Mouse (Mus musculus) limb, embryonic 10.5 days (tissue): Measurements from ENCODE around the gene Olfr763. TPM values are rescaled to one million over a fixed set of nuclear protein-coding genes. Genes with fewer than 3 reads are reported as not detected.
"Not testable (repeated sequence)": the region's sequence is repeated elsewhere in the genome, so short reads cannot be mapped to it uniquely, and the experiment has no call there.

ENCODE experiments used
- DNase-seq: peaks from one replicate; pipeline ENCODE4 v3.0.0-alpha.2; 2017; ENCODE audit warnings: low spot score
- H3K27ac ChIP-seq: fragments of 300-500 bp; sonication (generic); 2 replicates; pipeline ENCODE4 v1.5.1; 2016; ENCODE audit warnings: mild to moderate bottlenecking
- H3K27me3 ChIP-seq: fragments of 300-500 bp; sonication (generic); 2 replicates; pipeline ENCODE4 v1.6.1; 2016; ENCODE audit warnings: low read depth, mild to moderate bottlenecking; ENCODE audit not compliant: poor library complexity, severe bottlenecking
- H3K36me3 ChIP-seq: fragments of 300-500 bp; sonication (generic); 2 replicates; pipeline ENCODE4 v1.6.1; 2016; ENCODE audit warnings: mild to moderate bottlenecking, moderate library complexity
- H3K4me1 ChIP-seq: fragments of 300-500 bp; sonication (generic); 2 replicates; pipeline ENCODE4 v1.6.1; 2016
- H3K4me3 ChIP-seq: fragments of 300-500 bp; sonication (generic); 2 replicates; pipeline ENCODE4 v1.5.1; 2016; ENCODE audit warnings: mild to moderate bottlenecking, moderate library complexity
- H3K9me3 ChIP-seq: fragments of 300-500 bp; sonication (generic); replicated peaks from 2 replicates; pipeline ENCODE4 v1.6.1; 2016; ENCODE audit warnings: mild to moderate bottlenecking
- WGBS: fragments of 180-500 bp; shearing (Covaris S2); methylation state at CpG from one replicate; pipeline ENCODE4 v1.1.7; 2016; 5-methylcytosine and 5-hydroxymethylcytosine counted together
- polyA plus RNA-seq: library from polyadenylated mRNA; unstranded; fragments of >200 nt; fragmentation: Nextera tagmentation; extraction: Ambion mirVana; gene quantifications from 2 replicates; pipeline ENCODE4 v1.2.1, GENCODE M21; 2016

Gene Olfr763
- polyA plus RNA-seq, 1 experiment from 2014 or later = not detected

DNA sequence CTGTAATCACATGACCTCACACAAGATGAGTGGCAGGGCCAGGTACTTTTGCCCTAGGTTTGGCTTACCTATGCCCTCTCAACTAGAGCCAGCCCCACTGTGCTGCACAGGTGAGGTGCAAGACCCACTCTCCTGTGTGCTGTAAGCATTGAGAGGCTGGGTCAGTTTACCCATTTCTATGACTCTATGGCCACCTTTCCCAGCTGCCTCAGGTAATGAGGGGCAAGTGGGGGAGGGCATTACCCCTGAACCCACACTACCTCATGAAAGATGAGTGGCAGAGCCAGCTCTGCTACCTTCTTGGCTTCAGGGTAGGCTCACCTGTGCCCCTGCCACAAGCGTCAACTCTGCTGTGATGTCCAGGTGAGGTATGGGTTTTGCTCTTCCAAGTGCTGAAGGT lies 14.8 kb upstream of the Olfr763 start:
- 94% methylated on average over 1 of the region's 1 CpGs for WGBS
- no peaks in the 10 kb centered on the region for H3K27me3 ChIP-seq
- no peaks in the 10 kb centered on the region for H3K4me1 ChIP-seq
- no peaks in the 10 kb centered on the region for H3K9me3 ChIP-seq
- no peak for DNase-seq
- H3K4me3 ChIP-seq = no peak overlapping the region
- H3K27ac ChIP-seq = no peak overlapping the region
- no peaks in the 10 kb centered on the region for H3K36me3 ChIP-seq

DNA sequence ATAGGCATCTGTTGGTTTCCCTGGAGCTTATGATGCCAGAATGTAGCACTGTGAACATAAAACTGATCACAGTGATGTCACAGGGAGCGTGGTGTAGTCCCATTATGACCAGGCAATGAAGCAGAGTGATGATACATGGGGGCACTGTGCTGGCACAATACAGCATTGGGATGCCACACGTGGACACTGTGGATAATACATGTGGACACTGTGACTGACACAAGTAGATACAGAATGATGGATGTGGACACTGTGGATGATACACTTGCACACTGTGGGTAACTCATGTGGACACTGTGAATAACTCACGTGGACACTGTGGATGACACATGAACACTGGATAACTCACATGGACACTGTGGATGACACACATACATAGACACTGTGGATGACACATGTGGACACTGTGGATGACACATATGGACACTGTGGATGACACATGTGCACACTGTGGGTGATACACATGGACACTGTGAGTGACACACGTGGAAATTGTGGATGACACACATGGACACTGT lies 14.0 kb upstream of the Olfr763 start:
- Histone ChIP-seq H3K9me3 (no peaks in the 10 kb centered on the region), H3K27me3 (no peaks in the 10 kb centered on the region), H3K36me3 (no peaks in the 10 kb centered on the region), H3K27ac (no peak overlapping the region), H3K4me3 (no peak overlapping the region), H3K4me1 (no peaks in the 10 kb centered on the region)
- no peak for DNase-seq
- WGBS = 83% methylated on average over 4 of the region's 4 CpGs

DNA sequence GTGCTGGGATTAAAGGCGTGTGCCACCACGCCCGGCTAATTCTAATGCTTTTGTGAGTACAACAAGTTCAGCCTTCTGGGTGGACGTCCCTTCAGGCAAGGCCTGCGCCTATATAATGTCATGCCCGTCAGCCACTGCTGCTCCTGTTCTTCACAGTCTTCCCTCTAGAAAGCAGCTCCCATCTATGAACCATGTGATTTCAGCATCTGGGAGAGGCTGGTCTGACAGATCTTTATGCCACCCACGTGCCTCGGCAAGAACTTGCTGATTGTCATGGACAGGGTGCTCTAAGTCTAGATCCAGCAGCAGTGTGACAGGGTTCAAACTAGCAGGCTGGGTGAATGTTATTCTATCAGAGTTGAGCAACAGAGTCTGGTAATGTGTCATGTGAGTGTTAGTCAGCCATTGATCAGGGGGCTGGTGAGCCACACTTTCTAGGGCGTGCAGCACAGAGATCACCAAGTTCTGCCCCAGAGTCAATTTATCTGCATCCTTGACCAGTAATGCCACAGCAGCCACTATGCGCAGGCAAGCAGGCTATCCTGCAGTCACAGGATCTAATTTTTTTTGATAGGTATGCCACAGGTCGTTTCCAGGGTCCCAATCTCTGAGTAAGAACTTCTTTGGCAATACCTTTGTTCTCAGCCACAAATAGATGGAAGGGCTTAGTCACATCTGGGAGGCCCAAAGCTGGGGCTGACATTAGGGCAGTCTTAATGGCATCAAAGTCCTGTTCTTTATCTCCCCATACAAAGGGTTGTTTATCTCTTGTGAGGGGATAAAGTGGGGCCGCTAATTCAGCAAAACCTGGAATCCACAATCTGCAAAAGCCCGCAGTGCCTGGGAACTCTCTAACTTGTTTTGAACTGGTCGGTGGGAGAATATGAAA lies 6.3 kb upstream of the Olfr763 start:
- DNase-seq = peak; percentile 17
- H3K9me3 ChIP-seq = no peaks in the 10 kb centered on the region

DNA sequence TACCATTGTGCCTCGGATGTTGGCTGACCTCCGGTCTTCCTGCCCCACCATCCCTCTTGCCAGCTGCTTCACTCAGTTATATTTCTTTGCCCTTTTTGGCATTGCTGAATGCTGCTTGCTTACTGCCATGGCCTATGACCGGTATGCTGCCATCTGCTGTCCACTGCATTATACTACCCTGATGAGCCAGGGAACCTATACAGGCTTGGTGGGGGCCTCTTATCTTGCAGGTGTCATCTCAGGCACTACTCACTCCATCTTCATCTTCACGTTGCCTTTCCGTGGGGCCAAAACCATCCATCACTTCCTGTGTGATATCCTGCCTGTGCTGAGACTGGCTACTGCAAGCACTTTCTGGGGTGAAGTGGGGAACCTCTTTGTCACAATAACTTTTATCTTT lies 920 bp downstream of the Olfr763 start:
- H3K27ac ChIP-seq, DNase-seq, H3K36me3 ChIP-seq, H3K27me3 ChIP-seq, H3K4me3 ChIP-seq, H3K9me3 ChIP-seq, H3K4me1 ChIP-seq: not testable (repeated sequence)
- 68% methylated on average over 2 of the region's 5 CpGs for WGBS

More for the DNA sequence above, 6.3 kb upstream of the Olfr763 start:
- no peaks in the 10 kb centered on the region for H3K36me3 ChIP-seq
- H3K27ac ChIP-seq = no peak overlapping the region
- 84% methylated on average over 14 of the region's 14 CpGs for WGBS
- H3K4me3 ChIP-seq = no peak overlapping the region
- H3K4me1 ChIP-seq = no peaks in the 10 kb centered on the region
- no peaks in the 10 kb centered on the region for H3K27me3 ChIP-seq

DNA sequence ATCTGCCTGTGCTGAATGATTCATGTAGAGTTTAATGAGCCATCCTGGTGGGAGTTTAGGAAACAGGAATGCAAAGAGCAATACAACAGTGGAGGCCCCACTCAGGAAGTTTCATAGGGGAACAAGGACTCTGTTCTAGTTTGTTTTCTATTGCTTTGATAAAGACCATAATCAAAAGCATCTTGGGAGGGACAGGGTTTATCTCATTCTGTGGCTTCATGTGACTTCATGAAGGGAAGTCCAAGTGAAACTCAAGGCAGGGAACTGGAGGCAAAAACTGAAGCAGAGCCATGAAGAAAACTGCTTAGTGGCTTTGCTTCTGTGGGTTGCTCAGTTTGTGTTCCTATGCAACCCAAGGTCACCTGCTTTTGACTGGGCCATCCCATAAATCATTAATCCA lies 3.9 kb downstream of the Olfr763 start:
- DNase-seq = peak; percentile 9

DNA sequence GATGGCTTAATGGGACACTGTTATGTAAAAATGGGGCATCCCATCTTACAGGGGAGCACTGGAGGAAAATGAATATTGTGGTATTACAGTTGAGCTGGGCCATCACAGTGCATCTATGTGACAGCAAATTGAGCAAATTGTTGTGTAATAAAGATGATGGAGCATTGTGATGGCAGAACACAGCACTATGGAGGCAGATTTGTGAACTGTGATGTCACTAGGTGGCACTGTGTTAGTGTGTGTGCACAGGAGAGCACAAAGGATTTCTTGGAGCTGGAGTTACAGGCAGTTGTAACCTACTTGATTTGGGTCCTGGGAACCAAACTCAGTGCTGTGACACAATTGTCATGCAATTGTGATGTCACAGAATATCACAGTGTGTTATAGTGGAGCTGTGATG lies 12.7 kb downstream of the Olfr763 start:
- no peaks in the 10 kb centered on the region for H3K4me1 ChIP-seq
- no peaks in the 10 kb centered on the region for H3K27me3 ChIP-seq
- H3K36me3 ChIP-seq = no peaks in the 10 kb centered on the region
- no peaks in the 10 kb centered on the region for H3K9me3 ChIP-seq
- H3K4me3 ChIP-seq = no peak overlapping the region
- DNase-seq = no peak
- H3K27ac ChIP-seq = no peak overlapping the region

More for the DNA sequence above, 3.9 kb downstream of the Olfr763 start:
- Histone ChIP-seq H3K4me1 (no peaks in the 10 kb centered on the region), H3K27ac (no peak overlapping the region), H3K4me3 (no peak overlapping the region), H3K9me3 (no peaks in the 10 kb centered on the region), H3K36me3 (no peaks in the 10 kb centered on the region), H3K27me3 (no peaks in the 10 kb centered on the region)

DNA sequence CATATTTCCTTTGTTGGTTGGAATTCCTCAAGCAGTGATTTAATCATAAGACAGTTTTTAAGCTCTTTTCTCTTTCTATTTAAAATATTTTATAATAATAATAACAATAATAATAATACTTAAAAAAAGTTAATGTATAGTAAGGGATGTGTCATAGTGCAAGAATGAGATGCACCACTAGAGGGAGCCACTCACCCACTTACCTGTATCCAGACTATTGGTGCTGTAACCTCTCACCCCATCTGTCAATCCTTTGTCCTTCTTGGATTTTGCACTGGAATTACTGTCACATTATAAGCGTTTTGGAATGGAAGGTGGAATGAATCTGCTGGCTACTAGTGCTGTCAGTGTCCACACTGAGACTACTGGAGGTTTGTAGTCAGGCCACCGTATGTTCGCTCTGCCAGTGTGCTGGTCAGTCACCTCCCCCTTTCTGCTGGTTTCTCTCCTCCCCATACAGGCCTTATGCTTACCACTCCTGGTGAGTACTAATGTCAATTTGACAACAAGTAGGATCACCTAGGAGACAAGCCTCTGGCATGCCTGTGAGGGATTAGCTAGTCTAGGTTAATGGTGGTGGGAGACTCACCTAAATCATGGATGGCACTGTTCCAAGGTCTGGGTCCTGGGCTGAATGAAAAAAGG lies 15.5 kb downstream of the Olfr763 start:
- peak; percentile 72 for DNase-seq
- no peaks in the 10 kb centered on the region for H3K27me3 ChIP-seq

DNA sequence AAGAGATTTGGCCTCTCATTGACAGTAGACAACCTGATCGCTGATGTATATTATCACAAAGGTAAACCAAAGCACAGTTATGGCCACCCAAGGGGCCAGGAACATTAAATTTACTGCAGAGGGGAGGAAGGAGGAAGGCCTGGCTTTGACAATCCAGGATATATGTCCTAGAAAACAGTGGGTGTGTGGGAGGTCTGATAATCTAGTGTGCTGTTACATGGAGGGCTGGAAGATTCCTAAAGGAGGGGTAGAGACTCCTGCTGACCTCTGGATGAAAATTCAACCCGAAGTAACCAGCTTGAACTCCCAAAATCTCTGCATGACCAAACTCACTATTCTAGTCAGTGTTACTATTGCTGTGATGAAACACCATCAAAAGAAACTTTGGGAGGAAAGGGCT lies 17.8 kb downstream of the Olfr763 start:
- WGBS = 78% methylated on average over 2 of the region's 2 CpGs
- no peaks in the 10 kb centered on the region for H3K27me3 ChIP-seq

More for the DNA sequence above, 15.5 kb downstream of the Olfr763 start:
- no peak overlapping the region for H3K27ac ChIP-seq
- no peaks in the 10 kb centered on the region for H3K36me3 ChIP-seq
- H3K4me1 ChIP-seq = no peaks in the 10 kb centered on the region
- no peaks in the 10 kb centered on the region for H3K9me3 ChIP-seq
- 62% methylated on average over 3 of the region's 3 CpGs for WGBS
- no peak overlapping the region for H3K4me3 ChIP-seq

DNA sequence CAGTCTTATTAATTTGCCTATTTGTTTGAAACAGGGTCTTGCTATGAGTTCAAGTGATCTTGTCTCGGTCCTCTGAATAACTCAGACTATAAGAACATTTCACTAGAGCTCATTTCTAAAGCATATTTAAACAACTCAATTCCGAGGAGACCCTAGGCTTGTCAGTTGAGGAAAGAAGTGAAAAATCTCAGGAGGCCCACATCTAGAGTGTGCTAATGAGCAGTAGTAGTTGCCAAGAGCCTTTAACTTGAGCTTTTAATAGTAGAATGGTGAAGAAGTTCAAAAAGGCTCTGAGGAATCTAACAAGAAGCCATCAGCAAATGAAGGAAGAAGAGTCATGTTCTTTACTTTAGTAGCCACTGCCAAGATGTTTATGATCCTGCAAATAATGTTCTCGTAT lies 29.2 kb downstream of the Olfr763 start, which contains the start of gene Olfr764-ps1:
Olfr764-ps1 (minus strand) TSS at position 101 of the 400 bp plus-strand sequence.
- DNase-seq = no peak
- Histone ChIP-seq H3K4me1 (no peaks in the 10 kb centered on the region), H3K36me3 (no peaks in the 10 kb centered on the region), H3K4me3 (no peak within 1 kb of the TSS), H3K27ac (no peak within 1 kb of the TSS), H3K27me3 (no peaks in the 10 kb centered on the region), H3K9me3 (no peaks in the 10 kb centered on the region)
- 85% methylated on average over 3 of the region's 3 CpGs for WGBS

More for the DNA sequence above, 17.8 kb downstream of the Olfr763 start:
- no peaks in the 10 kb centered on the region for H3K4me1 ChIP-seq
- no peak overlapping the region for H3K27ac ChIP-seq
- no peak overlapping the region for H3K4me3 ChIP-seq
- DNase-seq = no peak
- no peaks in the 10 kb centered on the region for H3K9me3 ChIP-seq
- no peaks in the 10 kb centered on the region for H3K36me3 ChIP-seq

DNA sequence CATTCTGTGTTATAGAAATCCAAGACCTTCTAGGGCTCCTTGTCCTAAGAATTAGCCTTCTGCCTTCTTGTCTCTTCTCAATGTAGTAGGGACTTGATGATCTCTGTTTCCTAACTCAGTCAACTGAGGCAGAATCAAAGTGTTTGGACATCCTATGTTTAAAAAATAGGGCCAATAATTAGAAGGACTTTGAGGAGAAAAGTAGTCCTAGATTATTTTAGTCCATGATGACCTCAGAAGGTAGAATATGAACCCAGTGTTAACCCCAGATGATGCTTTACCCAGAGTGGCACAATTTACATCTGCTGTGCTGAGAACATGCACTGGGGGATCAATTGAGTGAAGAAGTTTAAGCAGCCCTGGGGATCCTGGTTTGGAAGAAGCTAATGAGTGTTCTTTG lies 39.3 kb downstream of the Olfr763 start, which contains the start of gene Olfr765:
Olfr765 (minus strand) TSS at position 101 of the 400 bp plus-strand sequence.
- not testable (repeated sequence) for DNase-seq, H3K27me3 ChIP-seq, H3K9me3 ChIP-seq, H3K4me1 ChIP-seq, H3K27ac ChIP-seq, H3K4me3 ChIP-seq, H3K36me3 ChIP-seq

Other genes with a start within 250 kb of the Olfr763 start
- gene Mmp19, start 219.9 kb upstream of the Olfr763 start, polyA plus RNA-seq = 0.21 and 0.30 TPM in 2 replicates
- 47.7 and 54.0 TPM in 2 replicates for gene Dnajc14, start 206.7 kb upstream of the Olfr763 start, polyA plus RNA-seq
- gene Tmem198b, start 206.4 kb upstream of the Olfr763 start, polyA plus RNA-seq = 14.8 and 19.8 TPM in 2 replicates
- gene Sarnp, start 193.5 kb upstream of the Olfr763 start, polyA plus RNA-seq = 245 and 250 TPM in 2 replicates
- gene Ormdl2, start 189.1 kb upstream of the Olfr763 start, polyA plus RNA-seq = 52.9 and 62.9 TPM in 2 replicates
- 16.2 TPM in 2 replicates for gene Gdf11, start 119.1 kb upstream of the Olfr763 start, polyA plus RNA-seq
- 430 and 439 TPM in 2 replicates for gene Cd63, start 109.8 kb upstream of the Olfr763 start, polyA plus RNA-seq
- 9.2 and 10.2 TPM in 2 replicates for gene Rdh5, start 87.9 kb upstream of the Olfr763 start, polyA plus RNA-seq
- gene Bloc1s1, start 86.8 kb upstream of the Olfr763 start, polyA plus RNA-seq = 168 and 182 TPM in 2 replicates
- 0.15 and 0.24 TPM in 2 replicates for gene Itga7, start 77.0 kb upstream of the Olfr763 start, polyA plus RNA-seq
- 0.11 TPM in 1 of 2 replicates, not detected in the other for gene Mettl7b, start 49.8 kb upstream of the Olfr763 start, polyA plus RNA-seq
- gene Olfr9, start 21.4 kb upstream of the Olfr763 start, polyA plus RNA-seq = not detected in 2 replicates
- gene Olfr764-ps1, start 29.1 kb downstream of the Olfr763 start, polyA plus RNA-seq = not detected in 2 replicates
- not detected in 2 replicates for gene Olfr765, start 39.2 kb downstream of the Olfr763 start, polyA plus RNA-seq
- gene Olfr766-ps1, start 58.2 kb downstream of the Olfr763 start, polyA plus RNA-seq = not detected in 2 replicates
- gene Olfr767, start 72.1 kb downstream of the Olfr763 start, polyA plus RNA-seq = not detected in 2 replicates
- not detected in 2 replicates for gene Olfr768, start 88.6 kb downstream of the Olfr763 start, polyA plus RNA-seq
- not detected in 2 replicates for gene Olfr769, start 107.1 kb downstream of the Olfr763 start, polyA plus RNA-seq
- gene Olfr770, start 128.2 kb downstream of the Olfr763 start, polyA plus RNA-seq = not detected in 2 replicates
- gene Olfr771, start 154.0 kb downstream of the Olfr763 start, polyA plus RNA-seq = not detected in 2 replicates
- gene Olfr772, start 167.1 kb downstream of the Olfr763 start, polyA plus RNA-seq = not detected in 2 replicates
- not detected in 2 replicates for gene Olfr773, start 176.6 kb downstream of the Olfr763 start, polyA plus RNA-seq
- gene Olfr774, start 225.4 kb downstream of the Olfr763 start, polyA plus RNA-seq = not detected in 2 replicates
- not detected in 2 replicates for gene Olfr775, start 237.6 kb downstream of the Olfr763 start, polyA plus RNA-seq
- gene Olfr776, start 248.3 kb downstream of the Olfr763 start, polyA plus RNA-seq = not detected in 2 replicates